Mouse (Mus musculus) embryonic facial prominence, embryonic 11.5 days (tissue): ENCODE measurements at regions not wholly inside any gene's neighbourhood (a gene's known extent, or its start where the extent isn't known, plus 50 kb on each side); places are given as distances from the start of the nearest gene placed in this dataset.
A peak's percentile ranks its signal among the peaks of the same experiment; 100 is the strongest.

ENCODE experiments used
- ATAC-seq: fragments of 200-750 bp; cut with Nextera tagmentation; replicated peaks from 2 replicates; pipeline ENCODE4 v1.8.0; 2017; ENCODE audit warnings: low read depth; ENCODE audit not compliant: insufficient number of reproducible peaks, low FRiP score, low TSS enrichment
- DNase-seq: peaks from one replicate; pipeline ENCODE4 v3.0.0-alpha.2; 2015; ENCODE audit warnings: low spot score
- H3K27ac ChIP-seq: fragments of 300-500 bp; sonication (generic); replicated peaks from 2 replicates; pipeline ENCODE4 v1.5.1; 2014; ENCODE audit warnings: mild to moderate bottlenecking, low read depth, low read length, control low read depth
- H3K27me3 ChIP-seq: fragments of 300-500 bp; sonication (generic); 2 replicates; pipeline ENCODE4 v1.6.1; 2014; ENCODE audit warnings: mild to moderate bottlenecking, low read length, moderate library complexity, mixed read lengths; ENCODE audit not compliant: control insufficient read depth, insufficient read depth
- H3K36me3 ChIP-seq: fragments of 300-500 bp; sonication (generic); replicated peaks from 2 replicates; pipeline ENCODE4 v1.6.1; 2014; ENCODE audit warnings: low read depth, mild to moderate bottlenecking, low read length, moderate library complexity, mixed read lengths; ENCODE audit not compliant: control insufficient read depth, insufficient read depth
- H3K4me1 ChIP-seq: fragments of 300-500 bp; sonication (generic); 2 replicates; pipeline ENCODE4 v1.6.1; 2014; ENCODE audit warnings: low read length, mixed read lengths; ENCODE audit not compliant: control insufficient read depth, insufficient read depth
- H3K4me2 ChIP-seq: fragments of 300-500 bp; sonication (generic); 2 replicates; pipeline ENCODE4 v1.6.1; 2014; ENCODE audit warnings: low read depth, mild to moderate bottlenecking, control low read depth, low read length, moderate library complexity
- H3K4me3 ChIP-seq: fragments of 300-500 bp; sonication (generic); 2 replicates; pipeline ENCODE4 v1.5.1; 2014; ENCODE audit warnings: low read depth, low read length, control low read depth
- H3K9ac ChIP-seq: fragments of 300-500 bp; sonication (generic); replicated peaks from 2 replicates; pipeline ENCODE4 v1.6.1; 2014; ENCODE audit warnings: mild to moderate bottlenecking, control low read depth, low read length
- H3K9me3 ChIP-seq: fragments of 300-500 bp; sonication (generic); replicated peaks from 2 replicates; pipeline ENCODE4 v1.6.1; 2016; ENCODE audit warnings: mild to moderate bottlenecking, low read length, inconsistent platforms, mixed read lengths; ENCODE audit not compliant: control insufficient read depth
- WGBS: fragments of 180-500 bp; shearing (Covaris S2); extraction: QIAGEN DNeasy Blood & Tissue Kit; methylation state at CpG from one replicate; pipeline ENCODE4 v1.1.7; 2014; 5-methylcytosine and 5-hydroxymethylcytosine counted together

DNA sequence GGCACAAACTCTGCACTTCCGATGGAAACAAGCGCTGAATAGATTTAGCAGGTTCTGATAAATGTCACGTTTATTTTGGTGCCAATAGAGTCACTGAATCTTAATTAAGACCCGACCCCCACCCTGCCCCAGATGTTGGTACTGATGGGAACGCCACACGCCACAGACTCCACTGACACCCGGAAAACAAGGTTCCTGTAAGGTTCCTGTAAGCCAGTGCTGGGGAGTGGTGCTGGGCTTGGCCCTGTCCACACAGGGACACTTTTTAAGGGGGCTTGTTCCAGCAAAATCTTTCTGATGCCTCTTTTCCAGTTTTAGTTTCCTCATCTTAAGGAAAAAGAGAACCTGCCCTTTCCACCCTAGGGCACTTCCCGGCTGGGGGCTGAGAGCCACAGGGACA lies 84.2 kb upstream of the Mafb start:
- peak; percentile 44 for ATAC-seq
- Histone ChIP-seq H3K27me3 (no peaks in the 10 kb centered on the region), H3K4me1 (peaks cover 3% of the 10 kb centered on the region), H3K9ac (no peak overlapping the region), H3K9me3 (no peaks in the 10 kb centered on the region), H3K4me3 (no peak overlapping the region), H3K36me3 (no peaks in the 10 kb centered on the region), H3K4me2 (peak overlapping the region; percentile 46), H3K27ac (no peak overlapping the region)
- DNase-seq: no peak
- WGBS: 6% methylated on average over 8 of the region's 8 CpGs

DNA sequence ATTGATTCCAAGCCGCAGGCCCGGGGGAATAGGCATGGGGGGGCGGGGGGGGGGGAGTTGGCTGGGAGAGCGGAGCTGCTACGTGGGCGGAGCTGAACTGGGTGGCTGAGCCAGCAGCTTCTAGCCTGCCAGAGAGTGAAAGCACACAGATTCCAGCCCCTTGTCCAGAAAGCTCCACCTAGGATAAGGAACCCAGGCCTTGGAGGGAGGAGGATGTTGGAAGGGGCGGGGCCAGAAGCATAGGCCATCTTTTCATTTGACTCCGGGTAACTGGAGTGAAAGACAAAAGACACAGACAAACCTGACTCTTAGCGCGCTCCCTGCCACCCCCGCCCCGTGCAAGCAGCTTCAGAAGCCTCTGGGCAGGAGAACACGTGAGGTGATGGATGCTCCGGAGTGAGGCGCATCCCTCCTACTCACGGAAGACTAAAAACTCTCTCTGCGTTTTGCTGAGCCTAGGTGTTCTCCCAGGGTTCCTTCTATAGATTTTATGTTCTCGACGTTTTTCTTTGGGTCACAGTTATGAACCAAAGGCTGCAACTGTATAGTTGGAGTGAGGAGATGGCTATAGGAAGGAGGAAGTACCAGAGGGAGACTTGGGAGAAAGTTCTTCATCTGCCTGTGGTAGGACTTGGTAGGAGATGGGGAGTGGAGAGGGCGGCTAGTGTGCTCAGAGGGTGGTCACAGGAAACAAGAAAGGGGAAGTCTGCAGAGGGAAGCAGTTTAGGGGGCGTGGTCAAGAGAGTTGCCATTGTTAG lies 84.8 kb upstream of the Mafb start:
- under 1% methylated on average over 19 of the region's 21 CpGs for WGBS
- H3K36me3 ChIP-seq: no peaks in the 10 kb centered on the region
- ATAC-seq (peak; percentile 95), DNase-seq (peak; percentile 91)
- peak overlapping the region; percentile 41 for H3K27ac ChIP-seq
- peak overlapping the region; percentile 50 for H3K9ac ChIP-seq
- H3K9me3 ChIP-seq: no peaks in the 10 kb centered on the region
- H3K4me1 ChIP-seq: peaks cover 3% of the 10 kb centered on the region
- H3K4me3 ChIP-seq: peak overlapping the region; percentile 20
- peak overlapping the region; percentile 46 for H3K4me2 ChIP-seq
- no peaks in the 10 kb centered on the region for H3K27me3 ChIP-seq

DNA sequence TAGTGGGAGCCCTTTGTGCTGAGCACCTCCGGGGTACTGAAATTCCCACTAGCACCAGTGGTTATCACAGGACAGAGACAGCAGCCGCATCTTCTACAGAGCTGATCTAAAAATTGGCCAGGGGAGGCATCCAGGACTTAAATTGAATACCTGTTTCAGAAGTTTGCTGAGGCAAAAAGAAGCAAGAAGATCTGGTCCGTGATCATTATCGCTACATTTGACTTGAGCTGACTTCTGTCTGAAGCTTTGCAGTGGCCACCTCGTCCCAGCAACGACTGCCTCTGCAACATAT lies 85.3 kb upstream of the Mafb start:
- no peaks in the 10 kb centered on the region for H3K27me3 ChIP-seq
- no peak for ATAC-seq
- WGBS: 20% methylated on average over 6 of the region's 6 CpGs
- DNase-seq: no peak
- H3K4me2 ChIP-seq: peak overlapping the region; percentile 46; the same call in 1 of the 2 replicates
- H3K4me3 ChIP-seq: no peak overlapping the region
- no peaks in the 10 kb centered on the region for H3K9me3 ChIP-seq
- H3K27ac ChIP-seq: peak overlapping the region; percentile 41; the same call in 1 of the 2 replicates
- H3K36me3 ChIP-seq: no peaks in the 10 kb centered on the region
- H3K9ac ChIP-seq: peak overlapping the region; percentile 50; the same call in 1 of the 2 replicates
- no peaks in the 10 kb centered on the region for H3K4me1 ChIP-seq

DNA sequence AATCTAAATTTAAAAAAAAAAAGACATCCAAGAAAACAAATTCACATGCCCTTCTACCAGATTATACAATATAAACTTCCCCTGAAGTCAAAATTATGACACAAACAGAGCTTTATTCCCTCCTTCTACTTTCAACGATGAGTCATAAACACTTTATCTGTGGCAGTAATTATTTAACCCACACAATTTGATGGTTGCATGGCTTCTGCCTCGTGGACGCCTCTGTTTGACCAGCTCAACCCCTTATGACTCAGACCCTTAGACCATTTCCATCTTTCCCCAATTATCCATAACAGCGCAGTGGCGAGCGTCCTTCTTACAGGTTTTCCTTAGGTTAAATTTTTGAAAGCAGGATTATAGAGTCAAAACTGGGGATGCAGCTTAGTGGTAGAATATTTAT lies 85.9 kb upstream of the Mafb start:
- no peaks in the 10 kb centered on the region for H3K4me1 ChIP-seq
- H3K36me3 ChIP-seq: no peaks in the 10 kb centered on the region
- H3K9ac ChIP-seq: no peak overlapping the region
- H3K9me3 ChIP-seq: no peaks in the 10 kb centered on the region
- no peak overlapping the region for H3K4me2 ChIP-seq
- DNase-seq (no peak), ATAC-seq (no peak)
- H3K4me3 ChIP-seq: no peak overlapping the region
- 93% methylated on average over 6 of the region's 6 CpGs for WGBS
- no peak overlapping the region for H3K27ac ChIP-seq
- H3K27me3 ChIP-seq: no peaks in the 10 kb centered on the region

DNA sequence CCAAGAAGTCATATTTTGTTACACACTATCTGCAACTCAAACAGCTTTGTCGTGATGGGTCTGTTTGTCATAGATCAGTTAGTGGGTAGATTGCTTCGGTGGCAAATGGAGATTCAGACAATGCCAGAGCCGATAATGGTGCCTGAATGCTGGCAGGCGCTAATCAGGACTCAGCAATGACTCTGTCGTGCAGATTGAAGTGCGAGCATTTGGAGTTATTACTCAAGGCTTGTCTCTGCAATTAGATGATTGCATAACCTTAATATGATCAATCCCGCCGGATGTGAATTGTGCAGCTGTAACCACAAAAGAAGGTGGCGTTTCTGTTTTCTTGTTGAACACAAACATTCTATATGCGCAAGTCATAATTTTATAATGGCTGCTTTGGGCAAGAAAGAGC lies 88.8 kb upstream of the Mafb start:
- 86% methylated on average over 10 of the region's 10 CpGs for WGBS

DNA sequence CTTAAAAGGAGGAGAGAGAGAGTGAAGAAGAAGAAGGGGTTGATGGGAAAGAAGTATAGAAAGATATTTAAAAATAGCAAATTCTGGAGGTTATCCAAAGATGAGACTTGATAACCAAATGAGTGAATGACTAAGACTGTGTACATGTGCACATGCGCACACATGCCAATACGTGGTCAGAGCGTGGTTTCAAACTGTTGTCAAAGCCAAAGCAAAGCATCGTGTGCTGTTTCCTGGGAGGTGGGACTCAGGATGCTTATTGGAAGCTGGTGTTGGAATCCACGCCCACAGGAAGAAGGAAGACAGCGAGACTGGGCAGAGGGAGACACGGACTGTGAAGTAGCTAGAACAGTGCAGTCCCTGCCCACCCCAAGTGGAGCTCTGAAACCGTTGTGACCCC lies 89.8 kb upstream of the Mafb start:
- 79% methylated on average over 8 of the region's 8 CpGs for WGBS
- Histone ChIP-seq H3K27ac (no peak overlapping the region), H3K4me3 (no peak overlapping the region), H3K9me3 (no peaks in the 10 kb centered on the region), H3K27me3 (no peaks in the 10 kb centered on the region), H3K9ac (no peak overlapping the region), H3K36me3 (no peaks in the 10 kb centered on the region), H3K4me1 (no peaks in the 10 kb centered on the region), H3K4me2 (no peak overlapping the region)
- DNase-seq: no peak
- no peak for ATAC-seq

More for the DNA sequence above, 88.8 kb upstream of the Mafb start:
- Histone ChIP-seq H3K9ac (no peak overlapping the region), H3K27ac (no peak overlapping the region), H3K4me2 (no peak overlapping the region), H3K4me3 (no peak overlapping the region), H3K9me3 (no peaks in the 10 kb centered on the region), H3K27me3 (no peaks in the 10 kb centered on the region), H3K36me3 (no peaks in the 10 kb centered on the region), H3K4me1 (no peaks in the 10 kb centered on the region)
- DNase-seq (no peak), ATAC-seq (no peak)

DNA sequence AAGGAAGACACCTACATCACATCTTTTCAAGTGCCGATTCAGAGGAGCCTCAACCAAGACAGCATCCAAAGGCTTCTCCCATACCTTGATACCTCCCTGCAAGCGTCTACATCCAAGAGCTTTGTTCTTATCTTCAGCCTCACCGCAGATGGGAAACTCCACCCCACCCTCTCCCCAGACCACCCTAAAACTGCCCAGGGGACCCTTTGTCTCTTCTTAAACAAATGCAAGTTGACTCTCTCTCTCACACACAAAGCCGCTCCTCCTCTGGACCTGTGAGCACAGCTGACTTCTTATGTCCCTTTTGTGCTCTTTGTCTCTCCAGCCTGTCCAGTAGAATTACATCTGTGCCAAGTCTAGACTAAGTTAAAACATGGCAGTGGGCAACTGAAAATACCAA lies 104.7 kb upstream of the Mafb start:
- H3K9me3 ChIP-seq: no peaks in the 10 kb centered on the region
- ATAC-seq: no peak
- WGBS: 69% methylated on average over 4 of the region's 4 CpGs

DNA sequence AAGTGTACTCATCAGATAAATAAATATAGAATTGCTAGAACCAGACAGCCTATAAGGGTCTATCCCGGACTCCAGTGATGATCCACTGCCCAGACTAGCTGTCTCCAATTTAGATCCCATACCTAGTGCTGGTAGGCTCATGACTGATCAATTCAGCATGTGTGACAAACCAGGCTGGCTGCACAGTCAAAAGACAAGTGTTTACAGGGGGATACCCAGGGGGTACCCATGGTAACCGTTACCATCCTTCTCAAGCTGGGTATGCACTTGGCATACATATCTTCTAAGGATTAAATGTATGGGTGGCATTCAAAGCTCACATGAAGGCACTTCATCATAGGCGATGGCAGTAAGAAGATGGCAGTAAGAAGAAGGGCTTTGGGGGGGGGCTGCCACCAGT lies 109.3 kb upstream of the Mafb start:
- no peaks in the 10 kb centered on the region for H3K4me1 ChIP-seq
- H3K27ac ChIP-seq: no peak overlapping the region
- no peak overlapping the region for H3K9ac ChIP-seq
- ATAC-seq: no peak
- no peaks in the 10 kb centered on the region for H3K27me3 ChIP-seq
- no peak overlapping the region for H3K4me2 ChIP-seq
- no peaks in the 10 kb centered on the region for H3K9me3 ChIP-seq
- 86% methylated on average over 3 of the region's 3 CpGs for WGBS
- H3K36me3 ChIP-seq: no peaks in the 10 kb centered on the region
- H3K4me3 ChIP-seq: no peak overlapping the region
- no peak for DNase-seq

More for the DNA sequence above, 104.7 kb upstream of the Mafb start:
- DNase-seq: no peak
- H3K27ac ChIP-seq: no peak overlapping the region
- H3K4me1 ChIP-seq: no peaks in the 10 kb centered on the region
- H3K4me2 ChIP-seq: no peak overlapping the region
- no peak overlapping the region for H3K4me3 ChIP-seq
- H3K36me3 ChIP-seq: no peaks in the 10 kb centered on the region
- no peak overlapping the region for H3K9ac ChIP-seq
- H3K27me3 ChIP-seq: no peaks in the 10 kb centered on the region
